Mouse (Mus musculus) olfactory bulb, adult 2 months (tissue): ENCODE data around the gene Nudt8.

ENCODE experiments used
- CTCF ChIP-seq: fragments of 200-500 bp; IDR thresholded peaks from 2 replicates; pipeline ENCODE4 v1.5.1; 2012; ENCODE audit warnings: low read depth, mild to moderate bottlenecking, low read length, moderate library complexity; ENCODE audit not compliant: insufficient read depth
- POLR2A ChIP-seq: fragments of 200-500 bp; IDR thresholded peaks from 2 replicates; pipeline ENCODE4 v1.6.1; 2012; ENCODE audit warnings: mild to moderate bottlenecking, low read depth, low read length, moderate library complexity; ENCODE audit not compliant: insufficient read depth

- no peak for TF ChIP-seq CTCF
- TF ChIP-seq POLR2A: no peak
Observed at GRCm38 (mm10) chr19:3964030-3964429, 36.4 kb upstream of the Nudt8 start.
